Mouse (Mus musculus) E14TG2a.4 (cell line): ENCODE measurements around the gene E130208F15Rik.

Source experiments
- H3K27me3 ChIP-seq: 2 replicates; pipeline ENCODE4 v1.6.1; 2014; ENCODE audit warnings: low read length, control low read depth; ENCODE audit not compliant: insufficient read depth
- H3K36me3 ChIP-seq: 2 replicates; pipeline ENCODE4 v1.6.1; 2014; ENCODE audit warnings: low read length, control low read depth; ENCODE audit not compliant: insufficient read depth
- H3K4me1 ChIP-seq: replicated peaks from 2 replicates; pipeline ENCODE4 v1.6.1; 2014; ENCODE audit warnings: low read depth, low read length, control low read depth
- H3K4me3 ChIP-seq: replicated peaks from 2 replicates; pipeline ENCODE4 v1.5.1; 2014; ENCODE audit warnings: mild to moderate bottlenecking, low read length
- H3K9me3 ChIP-seq: 2 replicates; pipeline ENCODE4 v1.6.1; 2014; ENCODE audit warnings: low read length, control low read depth
- CTCF ChIP-seq: conservative IDR thresholded peaks from 2 replicates; pipeline ENCODE4 v1.5.1; 2014; ENCODE audit warnings: low read length
- NANOG ChIP-seq: IDR thresholded peaks from 2 replicates; pipeline ENCODE4 v1.6.1; 2014; ENCODE audit warnings: borderline replicate concordance, low read length, mixed read lengths
- POU5F1 ChIP-seq: IDR thresholded peaks from 2 replicates; pipeline ENCODE4 v1.6.1; 2014; ENCODE audit warnings: low read length, borderline replicate concordance

E130208F15Rik gene

GRCm38 (mm10) chr7:30314721-30315155 lies 6.8 kb upstream of the E130208F15Rik start, which contains the start of gene Syne4:
TSS of gene Syne4 (plus strand) at chr7:30314807.
- TF ChIP-seq POU5F1, result no peak
- no peak for TF ChIP-seq CTCF
- TF ChIP-seq NANOG, result no peak
- Histone ChIP-seq H3K4me3 (peak within 1 kb of the TSS; percentile 81), H3K9me3 (no peaks in the 10 kb centered on the region), H3K4me1 (peaks cover 72% of the 10 kb centered on the region), H3K36me3 (peaks cover 73% of the 10 kb centered on the region), H3K27me3 (no peaks in the 10 kb centered on the region)

GRCm38 (mm10) chr7:30315559-30316529 lies 5.7 kb upstream of the E130208F15Rik start:
- no peaks in the 10 kb centered on the region for H3K9me3 ChIP-seq
- H3K36me3 ChIP-seq, result peaks cover 74% of the 10 kb centered on the region
- H3K27me3 ChIP-seq, result no peaks in the 10 kb centered on the region
- H3K4me1 ChIP-seq, result peaks cover 69% of the 10 kb centered on the region
- TF ChIP-seq POU5F1 (no peak), NANOG (no peak), CTCF (no peak)
- H3K4me3 ChIP-seq, result peak overlapping the region; percentile 81

DNA sequence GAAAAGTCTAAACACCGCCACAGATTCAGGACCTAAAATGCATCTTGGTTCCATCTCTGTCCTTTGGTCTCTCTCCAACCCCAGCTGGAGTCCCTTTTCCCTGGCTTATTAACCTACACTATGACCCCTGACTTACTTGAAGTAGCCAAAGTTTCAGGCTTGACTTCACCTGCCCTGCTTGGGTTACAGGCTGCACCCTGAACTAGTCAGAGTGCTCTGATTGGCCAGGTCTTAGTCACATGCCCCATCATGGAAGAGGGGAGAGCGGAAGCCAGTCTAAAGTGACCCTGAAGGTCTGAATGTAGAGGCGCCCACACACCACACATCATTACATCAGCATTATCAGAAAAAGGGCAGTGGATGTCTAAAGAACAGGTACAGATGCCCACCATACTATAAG lies 3.4 kb upstream of the E130208F15Rik start:
- Histone ChIP-seq H3K36me3 (peaks cover 57% of the 10 kb centered on the region), H3K4me1 (peaks cover 75% of the 10 kb centered on the region)

DNA sequence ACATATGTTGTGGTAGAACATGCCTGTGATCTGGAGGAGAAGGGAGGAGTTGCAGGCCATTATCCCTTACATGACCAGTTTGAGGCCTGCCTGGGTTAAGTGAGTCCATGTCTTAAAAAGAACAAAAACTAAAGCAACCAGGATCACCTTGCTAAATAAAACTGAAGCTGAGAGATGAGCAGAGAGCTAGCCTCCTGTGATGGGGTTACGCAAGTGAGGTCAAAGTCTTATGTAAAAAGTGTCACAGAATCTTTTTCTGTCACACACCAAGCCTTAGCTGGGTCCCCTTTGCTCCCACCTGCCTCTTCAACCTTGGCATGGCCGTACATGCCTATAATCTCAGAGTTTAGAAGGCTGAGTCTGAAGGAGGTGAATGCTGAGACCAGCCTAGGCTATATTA lies 594 bp upstream of the E130208F15Rik start:
- Histone ChIP-seq H3K36me3 (peaks cover 53% of the 10 kb centered on the region), H3K4me1 (peaks cover 55% of the 10 kb centered on the region), H3K4me3 (peak overlapping the region; percentile 94), H3K27me3 (no peaks in the 10 kb centered on the region), H3K9me3 (no peaks in the 10 kb centered on the region)
- TF ChIP-seq CTCF (no peak), NANOG (no peak), POU5F1 (no peak)

More for the DNA sequence above, 3.4 kb upstream of the E130208F15Rik start:
- no peaks in the 10 kb centered on the region for H3K9me3 ChIP-seq
- no peak for TF ChIP-seq NANOG
- TF ChIP-seq CTCF, result no peak
- TF ChIP-seq POU5F1, result no peak
- 0 out of 2 replicates have a peak overlapping the region, but pooled peaks have one; percentile 10 for H3K4me3 ChIP-seq
- no peaks in the 10 kb centered on the region for H3K27me3 ChIP-seq

- H3K4me1 ChIP-seq, result peaks cover 47% of the 10 kb centered on the region
- no peak for TF ChIP-seq CTCF
- no peak for TF ChIP-seq NANOG
- no peak for TF ChIP-seq POU5F1
- H3K9me3 ChIP-seq, result no peaks in the 10 kb centered on the region
- 0 out of 2 replicates have a peak, but pooled peaks cover 2% of the 10 kb centered on the region for H3K27me3 ChIP-seq
- peak overlapping the region; percentile 94 for H3K4me3 ChIP-seq
- H3K36me3 ChIP-seq, result peaks cover 41% of the 10 kb centered on the region
These were observed 736 bp downstream of the E130208F15Rik start for GRCm38 (mm10) chr7:30322285-30322667.

GRCm38 (mm10) chr7:30322865-30323264 lies 1.3 kb downstream of the E130208F15Rik start:
- peaks cover 35% of the 10 kb centered on the region for H3K36me3 ChIP-seq
- H3K27me3 ChIP-seq, result 0 out of 2 replicates have a peak, but pooled peaks cover 4% of the 10 kb centered on the region
- peak overlapping the region; percentile 94 for H3K4me3 ChIP-seq
- H3K9me3 ChIP-seq, result no peaks in the 10 kb centered on the region
- H3K4me1 ChIP-seq, result peaks cover 44% of the 10 kb centered on the region
- TF ChIP-seq NANOG (no peak), POU5F1 (no peak), CTCF (no peak)

DNA sequence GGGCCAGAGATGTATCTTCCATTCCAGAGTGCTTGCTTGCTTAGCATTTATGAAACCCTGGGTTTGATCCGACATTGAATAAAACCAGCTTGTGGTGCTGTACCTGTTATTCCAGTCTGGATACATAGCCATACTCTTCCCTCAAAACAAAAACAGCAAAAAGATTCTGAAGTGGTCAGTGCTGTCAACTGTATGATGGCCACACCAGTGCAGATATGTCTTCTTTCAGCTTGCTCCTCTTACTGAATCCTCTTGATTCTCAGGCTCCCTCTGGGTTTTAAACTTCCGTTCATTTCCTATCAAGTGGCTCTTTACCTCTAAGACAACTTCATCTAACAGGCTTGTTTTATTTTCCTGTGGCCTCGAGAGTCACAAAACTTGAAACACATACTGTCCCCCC lies 2.3 kb downstream of the E130208F15Rik start, which contains the start of gene Sdhaf1:
Sdhaf1 (minus strand) TSS at position 101 of the 400 bp plus-strand sequence.
- Histone ChIP-seq H3K27me3 (peaks cover 4% of the 10 kb centered on the region; the same call in 1 of the 2 replicates), H3K36me3 (peaks cover 26% of the 10 kb centered on the region), H3K4me3 (peak within 1 kb of the TSS; percentile 94), H3K4me1 (peaks cover 39% of the 10 kb centered on the region), H3K9me3 (no peaks in the 10 kb centered on the region)
- TF ChIP-seq NANOG, result no peak
- no peak for TF ChIP-seq POU5F1
- TF ChIP-seq CTCF, result no peak

DNA sequence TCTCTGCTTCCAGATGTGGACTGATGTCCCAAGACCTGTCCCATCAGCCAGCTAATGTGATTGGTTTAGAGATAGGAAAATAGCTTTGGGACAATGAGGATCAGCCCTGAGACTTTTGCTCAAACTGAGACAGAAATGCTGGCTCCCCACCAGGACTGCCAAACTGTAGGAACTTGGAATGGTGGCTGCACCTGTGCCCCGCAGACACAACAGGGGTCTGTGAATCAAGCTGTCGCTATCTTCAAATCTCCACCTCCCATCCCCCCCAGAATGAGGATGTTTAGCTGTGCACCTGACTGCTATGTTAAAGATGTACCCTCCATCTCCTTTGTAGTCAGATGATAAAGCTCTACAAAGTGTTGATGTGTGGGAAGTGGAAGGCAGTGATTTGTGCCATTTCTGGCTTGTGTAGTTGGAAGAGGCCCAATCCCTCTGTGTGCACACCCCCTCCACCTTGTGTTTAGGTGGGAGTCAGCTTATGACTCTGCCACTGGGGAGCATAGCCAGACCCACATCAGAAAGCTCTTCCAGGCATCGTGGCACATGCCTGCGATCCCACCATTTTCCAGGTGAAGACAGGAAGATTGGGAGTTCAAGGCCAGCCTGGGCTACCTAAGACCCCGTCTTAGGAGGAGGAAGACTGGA lies 2.9 kb downstream of the E130208F15Rik start:
- H3K36me3 ChIP-seq, result peaks cover 20% of the 10 kb centered on the region
- no peak for TF ChIP-seq CTCF
- TF ChIP-seq NANOG, result no peak
- TF ChIP-seq POU5F1, result no peak
- H3K4me3 ChIP-seq, result no peak overlapping the region
- peaks cover 38% of the 10 kb centered on the region for H3K4me1 ChIP-seq
- H3K9me3 ChIP-seq, result no peaks in the 10 kb centered on the region
- peaks cover 4% of the 10 kb centered on the region; the same call in 1 of the 2 replicates for H3K27me3 ChIP-seq
